Mouse (Mus musculus) cerebellum, adult 2 months (tissue): ENCODE data around the gene Nop2.

Experiments used
- CTCF ChIP-seq: fragments of 200-500 bp; IDR thresholded peaks from 2 replicates; pipeline ENCODE4 v1.5.1; 2011; ENCODE audit warnings: low read depth, mild to moderate bottlenecking, control low read depth, low read length, moderate library complexity, borderline replicate concordance; ENCODE audit not compliant: insufficient read depth
- POLR2A ChIP-seq: fragments of 200-500 bp; IDR thresholded peaks from 2 replicates; pipeline ENCODE4 v1.6.1; 2011; ENCODE audit warnings: low read length, control low read depth, borderline replicate concordance; ENCODE audit not compliant: insufficient read depth

GRCm38 (mm10) chr6:125146797-125147196 is 15.1 kb downstream of the Nop2 start:
- TF ChIP-seq CTCF = no peak
- TF ChIP-seq POLR2A = no peak
